Mouse (Mus musculus): ENCODE measurements around the gene Trim41. TPM values are rescaled to one million over a fixed set of nuclear protein-coding genes. Genes with fewer than 3 reads are reported as not detected.
A peak's percentile ranks its signal among the peaks of the same experiment; 100 is the strongest.
"Not testable (repeated sequence)": the region's sequence is repeated elsewhere in the genome, so short reads cannot be mapped to it uniquely, and the experiment has no call there.

The Trim41 gene
- total and polyA plus RNA-seq, 2 experiments, result 11.4 to 18.2 TPM

GRCm38 (mm10) chr11:48830279-48830678 is 13.1 kb upstream of the Trim41 start:
- TF ChIP-seq CTCF (IDR thresholded peaks at IDR 0.05; ENCODE audit: low read depth, low read length) (no peak), POLR2A (IDR thresholded peaks at IDR 0.05; ENCODE audit: extremely low read depth, insufficient read depth, low read length) (no peak)

GRCm38 (mm10) chr11:48827926-48828325 is 10.8 kb upstream of the Trim41 start:
- 90% methylated on average over 6 of the region's 6 CpGs for WGBS
- no peak for DNase-seq (ENCODE audit: extremely low read depth, low read depth, low spot score)
- Histone ChIP-seq H3K27ac (replicated peaks; ENCODE audit: insufficient read depth, low read depth, low read length) (no peak overlapping the region), H3K79me2 (ENCODE audit: control insufficient read depth, insufficient read depth, low read length) (no peaks in the 10 kb centered on the region), H3K4me3 (ENCODE audit: insufficient read depth, low read depth, low read length) (no peak overlapping the region), H3K27me3 (ENCODE audit: control insufficient read depth, insufficient read depth, low read length) (no peaks in the 10 kb centered on the region), H3K4me1 (ENCODE audit: control insufficient read depth, insufficient read depth, low read length) (peaks cover 8% of the 10 kb centered on the region), H3K9ac (ENCODE audit: low read depth, low read length) (no peak overlapping the region), H3K36me3 (ENCODE audit: control insufficient read depth, insufficient read depth, low read length) (no peaks in the 10 kb centered on the region)
- TF ChIP-seq POLR2A (IDR thresholded peaks at IDR 0.05; ENCODE audit: extremely low read depth, insufficient read depth, low read length) (no peak), CTCF (IDR thresholded peaks at IDR 0.05; ENCODE audit: low read depth, low read length) (no peak)

More at GRCm38 (mm10) chr11:48830279-48830678, 13.1 kb upstream of the Trim41 start:
- Histone ChIP-seq H3K4me3 (ENCODE audit: insufficient read depth, low read depth, low read length) (no peak overlapping the region), H3K27ac (replicated peaks; ENCODE audit: insufficient read depth, low read depth, low read length) (no peak overlapping the region), H3K27me3 (ENCODE audit: control insufficient read depth, insufficient read depth, low read length) (no peaks in the 10 kb centered on the region), H3K9ac (ENCODE audit: low read depth, low read length) (no peak overlapping the region), H3K36me3 (ENCODE audit: control insufficient read depth, insufficient read depth, low read length) (no peaks in the 10 kb centered on the region), H3K4me1 (ENCODE audit: control insufficient read depth, insufficient read depth, low read length) (0 out of 2 replicates have a peak, but pooled peaks cover 1% of the 10 kb centered on the region), H3K79me2 (ENCODE audit: control insufficient read depth, insufficient read depth, low read length) (no peaks in the 10 kb centered on the region)
- no peak for DNase-seq (ENCODE audit: extremely low read depth, low read depth, low spot score)
- 64% methylated on average over 2 of the region's 2 CpGs for whole genome bisulfite sequencing

GRCm38 (mm10) chr11:48826752-48827096 is 9.6 kb upstream of the Trim41 start:
- WGBS, result 4% methylated on average over 6 of the region's 6 CpGs
- H3K27ac ChIP-seq (replicated peaks; ENCODE audit: insufficient read depth, low read depth, low read length), result no peak overlapping the region

GRCm38 (mm10) chr11:48825979-48826751 is 9.0 kb upstream of the Trim41 start, which contains the start of the genes Trim7 and Gm12184:
Gene Trim7 (plus strand): TSS chr11:48826140.
Gene Gm12184 (minus strand): TSS chr11:48826655.
- not testable (repeated sequence) for H3K4me1 ChIP-seq (ENCODE audit: control insufficient read depth, insufficient read depth, low read length); H3K79me2 ChIP-seq (ENCODE audit: control insufficient read depth, insufficient read depth, low read length); H3K27me3 ChIP-seq (ENCODE audit: control insufficient read depth, insufficient read depth, low read length); DNase-seq (ENCODE audit: extremely low read depth, low read depth, low spot score); H3K36me3 ChIP-seq (ENCODE audit: control insufficient read depth, insufficient read depth, low read length)
- Histone ChIP-seq H3K9ac (ENCODE audit: low read depth, low read length) (peak within 1 kb of the TSS; percentile 76), H3K27ac (replicated peaks; ENCODE audit: insufficient read depth, low read depth, low read length) (0 out of 2 replicates have a peak within 1 kb of the TSS, but pooled peaks have one; percentile 42), H3K4me3 (ENCODE audit: insufficient read depth, low read depth, low read length) (peak within 1 kb of the TSS; percentile 52)
- WGBS, result 3% methylated on average over 63 of the region's 92 CpGs

More at GRCm38 (mm10) chr11:48826752-48827096, 9.6 kb upstream of the Trim41 start:
- H3K9ac ChIP-seq (ENCODE audit: low read depth, low read length), result peak overlapping the region; percentile 44
- H3K27me3 ChIP-seq (ENCODE audit: control insufficient read depth, insufficient read depth, low read length), result no peaks in the 10 kb centered on the region
- TF ChIP-seq POLR2A (IDR thresholded peaks at IDR 0.05; ENCODE audit: extremely low read depth, insufficient read depth, low read length), result no peak
- no peak for TF ChIP-seq CTCF (IDR thresholded peaks at IDR 0.05; ENCODE audit: low read depth, low read length)
- no peaks in the 10 kb centered on the region for H3K79me2 ChIP-seq (ENCODE audit: control insufficient read depth, insufficient read depth, low read length)
- peaks cover 8% of the 10 kb centered on the region for H3K4me1 ChIP-seq (ENCODE audit: control insufficient read depth, insufficient read depth, low read length)
- no peaks in the 10 kb centered on the region for H3K36me3 ChIP-seq (ENCODE audit: control insufficient read depth, insufficient read depth, low read length)
- H3K4me3 ChIP-seq (ENCODE audit: insufficient read depth, low read depth, low read length), result peak overlapping the region; percentile 48
- no peak for DNase-seq (ENCODE audit: extremely low read depth, low read depth, low spot score)

- Histone ChIP-seq H3K4me1 (ENCODE audit: control insufficient read depth, insufficient read depth, low read length) (peaks cover 13% of the 10 kb centered on the region), H3K9ac (ENCODE audit: low read depth, low read length) (no peak overlapping the region), H3K4me3 (ENCODE audit: insufficient read depth, low read depth, low read length) (no peak overlapping the region), H3K27ac (replicated peaks; ENCODE audit: insufficient read depth, low read depth, low read length) (no peak overlapping the region), H3K79me2 (ENCODE audit: control insufficient read depth, insufficient read depth, low read length) (no peaks in the 10 kb centered on the region), H3K36me3 (ENCODE audit: control insufficient read depth, insufficient read depth, low read length) (no peaks in the 10 kb centered on the region), H3K27me3 (ENCODE audit: control insufficient read depth, insufficient read depth, low read length) (no peaks in the 10 kb centered on the region)
- DNase-seq (ENCODE audit: extremely low read depth, low read depth, low spot score), result no peak
- no peak for TF ChIP-seq CTCF (IDR thresholded peaks at IDR 0.05; ENCODE audit: low read depth, low read length)
- TF ChIP-seq POLR2A (IDR thresholded peaks at IDR 0.05; ENCODE audit: extremely low read depth, insufficient read depth, low read length), result no peak
- 43% methylated on average over 22 of the region's 22 CpGs for WGBS
Measured at GRCm38 (mm10) chr11:48824311-48824830, 7.2 kb upstream of the Trim41 start.

GRCm38 (mm10) chr11:48823536-48823972 is 6.4 kb upstream of the Trim41 start:
- H3K9ac ChIP-seq (ENCODE audit: low read depth, low read length), result no peak overlapping the region

More at GRCm38 (mm10) chr11:48823536-48823972, 6.4 kb upstream of the Trim41 start:
- H3K79me2 ChIP-seq (ENCODE audit: control insufficient read depth, insufficient read depth, low read length), result no peaks in the 10 kb centered on the region
- no peaks in the 10 kb centered on the region for H3K27me3 ChIP-seq (ENCODE audit: control insufficient read depth, insufficient read depth, low read length)
- no peaks in the 10 kb centered on the region for H3K36me3 ChIP-seq (ENCODE audit: control insufficient read depth, insufficient read depth, low read length)
- TF ChIP-seq CTCF (IDR thresholded peaks at IDR 0.05; ENCODE audit: low read depth, low read length), result no peak
- TF ChIP-seq POLR2A (IDR thresholded peaks at IDR 0.05; ENCODE audit: extremely low read depth, insufficient read depth, low read length), result no peak
- 4% methylated on average over 15 of the region's 15 CpGs for WGBS
- peaks cover 13% of the 10 kb centered on the region for H3K4me1 ChIP-seq (ENCODE audit: control insufficient read depth, insufficient read depth, low read length)
- H3K27ac ChIP-seq (replicated peaks; ENCODE audit: insufficient read depth, low read depth, low read length), result no peak overlapping the region
- H3K4me3 ChIP-seq (ENCODE audit: insufficient read depth, low read depth, low read length), result no peak overlapping the region
- DNase-seq (ENCODE audit: extremely low read depth, low read depth, low spot score), result peak; percentile 75

All from liver, adult 2 months (tissue).